Comparison of ENCODE assay signal across 15 mouse cellular contexts in the genomic region with DNA sequence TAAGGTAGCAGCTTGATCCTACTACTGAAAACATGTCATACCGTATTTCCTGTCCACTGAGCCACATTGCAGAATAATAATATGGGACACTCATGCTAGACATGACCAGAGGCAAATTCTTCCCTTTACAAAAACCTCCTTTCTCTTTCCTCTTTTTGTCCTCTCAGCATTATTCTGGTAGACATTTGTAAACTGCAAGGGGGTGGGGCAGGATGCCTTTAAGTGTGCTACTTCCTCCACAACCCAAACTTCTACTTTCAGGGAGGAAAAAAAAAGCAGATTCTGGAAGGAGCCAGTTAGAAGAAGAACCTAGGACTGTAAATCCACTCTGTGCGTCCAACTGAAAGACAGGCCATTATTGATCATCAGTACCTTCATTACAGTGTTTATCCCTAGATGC.
A peak's percentile ranks its signal among the peaks of the same experiment; 100 is the strongest.
DNase-seq lines count a peak whose midpoint lies in the region; ATAC-seq and TF ChIP-seq lines count a peak whose summit lies in the region.
"Had no signal": no experiment of that assay in that cellular context is flagged by ENCODE, and none has a peak within 500 bp of the region (broad histone marks: within the 10 kb centered on the region; RNA-seq: fewer than 3 reads in every experiment).

No protein-coding gene starts in this region.

- in situ Hi-C loops in ES-E14 (cut with MboI; ENCODE audit: low sequenced_read_pairs in 2 of 2, unreplicated experiment in 2 of 2), result no loop called here

- H3K27ac ChIP-seq in ES-E14 (ENCODE audit: insufficient read depth, low read depth, low read length, poor library complexity, severe bottlenecking), result no peak overlapping the region
- H3K27ac ChIP-seq: hindbrain, postnatal 0 days; liver, embryonic 12.5 days had no signal

- peak; percentile 56 for ATAC-seq in megakaryocyte progenitor cell, adult 5-6 weeks (replicated peaks; ENCODE audit: poor library complexity)
- ATAC-seq: forebrain, embryonic 14.5 days; hindbrain, postnatal 0 days; liver, embryonic 12.5 days had no signal

- H3K36me3 ChIP-seq in ES-E14 (ENCODE audit: control insufficient read depth, insufficient read depth, low read length, poor library complexity, severe bottlenecking), result no peaks in the 10 kb centered on the region
- H3K36me3 ChIP-seq: liver, embryonic 12.5 days had no signal

- H3K4me1 ChIP-seq in ES-E14 (ENCODE audit: control insufficient read depth in 2 of 2, insufficient read depth in 2 of 2, low read length in 2 of 2, poor library complexity in 1 of 2), result peaks cover 0 to 6% of the 10 kb centered on the region in 2 experiments; a peak in 2 of 4 replicates

- H3K9ac ChIP-seq in ES-E14 (ENCODE audit: insufficient read depth, low read depth, low read length, poor library complexity, severe bottlenecking), result no peak overlapping the region
- H3K9ac ChIP-seq: liver, embryonic 12.5 days had no signal

- no peaks in the 10 kb centered on the region for H3K9me3 ChIP-seq in ES-E14 (ENCODE audit: control insufficient read depth, insufficient read depth, low read depth, low read length)
- H3K9me3 ChIP-seq: liver, embryonic 12.5 days had no signal

- peak; percentile 45 for DNase-seq in layer of hippocampus, adult 9-11 months
- no peak for DNase-seq in layer of hippocampus, postnatal 36 days
- no peak for DNase-seq in ES-E14 (ENCODE audit: low read depth, low spot score)
- peak; percentile 26 for DNase-seq in brain, adult 2 months (ENCODE audit: low read depth, low spot score)
- DNase-seq in thymus, postnatal 0 days (ENCODE audit: low spot score), result no peak
- no peak for DNase-seq in c-Kit-positive CD71-positive TER-119-positive erythroid progenitor cells, embryonic 14.5 days (ENCODE audit: low spot score)
- DNase-seq: cerebellum, adult 11 months; cerebellum, postnatal 25 days; kidney, adult 8-10 months; midbrain, embryonic 14.5 days; thymus, adult 18-20 months had no signal

- H3K4me3 ChIP-seq in ES-E14 (ENCODE audit: insufficient read depth in 1 of 2, low read depth in 1 of 2, low read length in 2 of 2, poor library complexity in 1 of 2, severe bottlenecking in 1 of 2), result no peak overlapping the region
- H3K4me3 ChIP-seq: liver, embryonic 12.5 days had no signal

TF ChIP-seq in ES-E14, 5 proteins besides CTCF, POLR2A, EP300 and RAD21:
- no peak for TF ChIP-seq ZC3H11A (IDR thresholded peaks at IDR 0.05; ENCODE audit: borderline replicate concordance, low read depth, low read length)
- TF ChIP-seq MAFK (IDR thresholded peaks at IDR 0.05; ENCODE audit: insufficient read depth, low read depth, low read length), result 0 out of 2 replicates have a peak, but pooled peaks have one; percentile 14
TF ChIP-seq in ES-E14: peak in this region for 1.

Comparison
In these comparisons a context has a peak if more than half of its experiments do, and no peak if none do; other contexts are left out.
1. DNase-seq: peak in layer of hippocampus, adult 9-11 months (single experiment) and brain, adult 2 months (single experiment); none in layer of hippocampus, postnatal 36 days (0 of 2), ES-E14 (single experiment), thymus, postnatal 0 days (single experiment) and c-Kit-positive CD71-positive TER-119-positive erythroid progenitor cells, embryonic 14.5 days (single experiment).